Mouse (Mus musculus) neural tube, embryonic 12.5 days (tissue): ENCODE measurements at regions not wholly inside any gene's neighbourhood (a gene's known extent, or its start where the extent isn't known, plus 50 kb on each side); places are given as distances from the start of the nearest gene placed in this dataset.

Experiments
- ATAC-seq: fragments of 200-750 bp; cut with Nextera tagmentation; 2 replicates; pipeline ENCODE4 v1.8.0; 2017; ENCODE audit warnings: low read depth, mild to moderate bottlenecking, moderate TSS enrichment, moderate library complexity; ENCODE audit not compliant: low FRiP score
- H3K27ac ChIP-seq: fragments of 300-500 bp; sonication (generic); 2 replicates; pipeline ENCODE4 v1.5.1; 2016
- H3K27me3 ChIP-seq: fragments of 300-500 bp; sonication (generic); replicated peaks from 2 replicates; pipeline ENCODE4 v1.6.1; 2016; ENCODE audit warnings: mild to moderate bottlenecking
- H3K36me3 ChIP-seq: fragments of 300-500 bp; sonication (generic); 2 replicates; pipeline ENCODE4 v1.6.1; 2016; ENCODE audit warnings: mild to moderate bottlenecking
- H3K4me1 ChIP-seq: fragments of 300-500 bp; sonication (generic); 2 replicates; pipeline ENCODE4 v1.6.1; 2016
- H3K4me2 ChIP-seq: fragments of 300-500 bp; sonication (generic); replicated peaks from 2 replicates; pipeline ENCODE4 v1.6.1; 2016; ENCODE audit warnings: mild to moderate bottlenecking
- H3K4me3 ChIP-seq: fragments of 300-500 bp; sonication (generic); 2 replicates; pipeline ENCODE4 v1.5.1; 2016
- H3K9ac ChIP-seq: fragments of 300-500 bp; sonication (generic); 2 replicates; pipeline ENCODE4 v1.6.1; 2016; ENCODE audit warnings: mild to moderate bottlenecking
- H3K9me3 ChIP-seq: fragments of 300-500 bp; sonication (generic); 2 replicates; pipeline ENCODE4 v1.6.1; 2016; ENCODE audit warnings: mild to moderate bottlenecking
- WGBS: fragments of 180-500 bp; shearing (Covaris S2); methylation state at CpG from one replicate; pipeline ENCODE4 v1.1.7; 2016; 5-methylcytosine and 5-hydroxymethylcytosine counted together

GRCm38 (mm10) chr17:60018752-60019323, 1005.7 kb upstream of the Nudt12 start:
- H3K36me3 ChIP-seq = no peaks in the 10 kb centered on the region
- no peak overlapping the region for H3K4me3 ChIP-seq
- H3K27ac ChIP-seq = no peak overlapping the region
- no peaks in the 10 kb centered on the region for H3K4me1 ChIP-seq
- H3K9me3 ChIP-seq = no peaks in the 10 kb centered on the region
- H3K27me3 ChIP-seq = no peaks in the 10 kb centered on the region
- no peak overlapping the region for H3K9ac ChIP-seq
- ATAC-seq = no peak
- H3K4me2 ChIP-seq = no peak overlapping the region
- 65% methylated on average over 6 of the region's 6 CpGs for WGBS

GRCm38 (mm10) chr17:59997952-59998351, 984.8 kb upstream of the Nudt12 start:
- no peaks in the 10 kb centered on the region for H3K9me3 ChIP-seq
- H3K27ac ChIP-seq = no peak overlapping the region
- no peak overlapping the region for H3K9ac ChIP-seq
- no peak for ATAC-seq
- no peak overlapping the region for H3K4me3 ChIP-seq
- H3K4me2 ChIP-seq = no peak overlapping the region
- no peaks in the 10 kb centered on the region for H3K27me3 ChIP-seq
- H3K36me3 ChIP-seq = no peaks in the 10 kb centered on the region
- no peaks in the 10 kb centered on the region for H3K4me1 ChIP-seq
- WGBS = 76% methylated on average over 4 of the region's 4 CpGs

- H3K9me3 ChIP-seq = no peaks in the 10 kb centered on the region
- no peaks in the 10 kb centered on the region for H3K27me3 ChIP-seq
- no peak overlapping the region for H3K27ac ChIP-seq
- no peaks in the 10 kb centered on the region for H3K4me1 ChIP-seq
- no peak overlapping the region for H3K4me3 ChIP-seq
- H3K9ac ChIP-seq = no peak overlapping the region
- H3K4me2 ChIP-seq = no peak overlapping the region
- H3K36me3 ChIP-seq = no peaks in the 10 kb centered on the region
- no peak for ATAC-seq
Observed at GRCm38 (mm10) chr17:59979325-59979880, 966.2 kb upstream of the Nudt12 start.

GRCm38 (mm10) chr17:59977136-59977770, 964.1 kb upstream of the Nudt12 start:
- no peak overlapping the region for H3K4me3 ChIP-seq
- no peak for ATAC-seq
- no peak overlapping the region for H3K4me2 ChIP-seq
- H3K27ac ChIP-seq = no peak overlapping the region
- H3K36me3 ChIP-seq = no peaks in the 10 kb centered on the region
- no peak overlapping the region for H3K9ac ChIP-seq
- WGBS = 90% methylated on average over 1 of the region's 1 CpGs
- H3K4me1 ChIP-seq = no peaks in the 10 kb centered on the region
- H3K27me3 ChIP-seq = no peaks in the 10 kb centered on the region
- no peaks in the 10 kb centered on the region for H3K9me3 ChIP-seq

DNA sequence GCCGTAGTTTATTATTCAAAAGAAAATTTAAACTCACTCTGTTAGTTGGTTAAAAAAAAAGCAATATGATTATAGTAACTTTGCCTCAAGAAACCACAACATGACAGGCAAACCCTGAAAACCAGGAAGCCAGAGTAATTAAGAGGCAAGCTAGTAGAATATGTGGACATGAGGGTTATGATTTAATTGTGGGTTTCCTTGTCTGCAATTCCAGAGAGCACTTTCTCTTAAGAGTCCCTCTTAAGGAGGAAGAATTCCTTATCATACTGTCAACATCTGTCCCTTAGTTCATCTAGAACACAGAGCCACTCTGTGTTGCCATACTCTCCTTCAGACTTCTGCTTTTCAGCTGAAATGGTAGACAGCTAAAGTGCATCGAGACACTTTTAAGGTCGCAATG, 954.2 kb upstream of the Nudt12 start:
- Histone ChIP-seq H3K27me3 (no peaks in the 10 kb centered on the region), H3K9me3 (no peaks in the 10 kb centered on the region), H3K27ac (no peak overlapping the region), H3K4me3 (no peak overlapping the region), H3K4me1 (no peaks in the 10 kb centered on the region), H3K4me2 (no peak overlapping the region), H3K9ac (no peak overlapping the region), H3K36me3 (no peaks in the 10 kb centered on the region)
- no peak for ATAC-seq
- WGBS = 92% methylated on average over 3 of the region's 3 CpGs

DNA sequence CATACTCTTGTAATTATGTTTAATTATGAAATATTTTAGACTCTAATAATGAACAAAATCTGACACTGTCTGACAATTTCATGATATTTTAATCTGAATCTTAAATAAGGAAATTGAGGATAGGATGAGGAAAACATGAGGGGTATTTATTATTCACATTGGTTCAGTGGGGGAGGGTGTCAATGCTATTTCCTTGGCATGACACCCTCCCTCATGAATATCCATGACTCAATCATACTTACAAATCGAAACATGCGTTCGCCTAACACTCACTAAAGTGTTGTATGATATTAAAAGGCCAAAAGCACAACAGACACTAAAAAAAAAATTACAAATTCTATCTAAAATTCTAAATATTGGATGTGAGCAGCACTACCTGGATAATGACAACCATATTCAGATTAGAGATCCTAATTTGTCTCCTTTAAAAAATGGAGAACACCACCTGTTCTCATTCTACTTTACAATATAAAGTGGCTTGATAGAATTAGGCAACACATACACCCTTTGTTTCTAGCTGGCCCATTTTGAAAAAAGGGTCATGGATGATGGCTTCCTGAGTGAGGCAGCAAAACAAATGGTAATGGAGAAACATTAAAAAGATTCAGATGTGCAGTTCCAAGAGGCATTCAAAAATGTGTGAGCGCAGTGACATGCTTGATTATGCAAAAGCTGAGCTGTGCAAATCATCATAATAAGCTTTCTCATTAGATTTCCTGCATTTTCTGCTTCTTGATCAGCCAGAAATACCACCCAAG, 942.3 kb upstream of the Nudt12 start:
- ATAC-seq = no peak
- no peak overlapping the region for H3K4me3 ChIP-seq
- H3K27me3 ChIP-seq = no peaks in the 10 kb centered on the region
- no peaks in the 10 kb centered on the region for H3K36me3 ChIP-seq
- WGBS = 72% methylated on average over 4 of the region's 4 CpGs
- no peak overlapping the region for H3K27ac ChIP-seq
- no peak overlapping the region for H3K9ac ChIP-seq
- H3K4me2 ChIP-seq = no peak overlapping the region
- no peaks in the 10 kb centered on the region for H3K4me1 ChIP-seq
- no peaks in the 10 kb centered on the region for H3K9me3 ChIP-seq

- Histone ChIP-seq H3K4me2 (no peak overlapping the region), H3K27ac (no peak overlapping the region), H3K9ac (no peak overlapping the region), H3K4me3 (no peak overlapping the region), H3K27me3 (no peaks in the 10 kb centered on the region), H3K36me3 (no peaks in the 10 kb centered on the region), H3K4me1 (no peaks in the 10 kb centered on the region), H3K9me3 (no peaks in the 10 kb centered on the region)
- ATAC-seq = no peak
- 84% methylated on average over 1 of the region's 1 CpGs for WGBS
Observed at GRCm38 (mm10) chr17:59946433-59946832, 933.3 kb upstream of the Nudt12 start.

GRCm38 (mm10) chr17:59904395-59904794, 891.2 kb upstream of the Nudt12 start:
- Histone ChIP-seq H3K36me3 (no peaks in the 10 kb centered on the region), H3K9me3 (no peaks in the 10 kb centered on the region), H3K4me2 (no peak overlapping the region), H3K4me1 (no peaks in the 10 kb centered on the region), H3K27ac (no peak overlapping the region), H3K4me3 (no peak overlapping the region), H3K9ac (no peak overlapping the region), H3K27me3 (no peaks in the 10 kb centered on the region)
- WGBS = 89% methylated on average over 3 of the region's 3 CpGs
- no peak for ATAC-seq

- Histone ChIP-seq H3K27ac (no peak overlapping the region), H3K9ac (no peak overlapping the region), H3K4me2 (no peak overlapping the region), H3K9me3 (no peaks in the 10 kb centered on the region), H3K27me3 (no peaks in the 10 kb centered on the region), H3K36me3 (no peaks in the 10 kb centered on the region), H3K4me3 (no peak overlapping the region), H3K4me1 (no peaks in the 10 kb centered on the region)
- WGBS = 92% methylated on average over 4 of the region's 4 CpGs
- ATAC-seq = no peak
Observed at GRCm38 (mm10) chr17:59877791-59878190, 864.6 kb upstream of the Nudt12 start.

- H3K36me3 ChIP-seq = no peaks in the 10 kb centered on the region
- 42% methylated on average over 3 of the region's 3 CpGs for WGBS
- ATAC-seq = peak; percentile 56
Observed at GRCm38 (mm10) chr17:59848853-59849252, 835.7 kb upstream of the Nudt12 start.

DNA sequence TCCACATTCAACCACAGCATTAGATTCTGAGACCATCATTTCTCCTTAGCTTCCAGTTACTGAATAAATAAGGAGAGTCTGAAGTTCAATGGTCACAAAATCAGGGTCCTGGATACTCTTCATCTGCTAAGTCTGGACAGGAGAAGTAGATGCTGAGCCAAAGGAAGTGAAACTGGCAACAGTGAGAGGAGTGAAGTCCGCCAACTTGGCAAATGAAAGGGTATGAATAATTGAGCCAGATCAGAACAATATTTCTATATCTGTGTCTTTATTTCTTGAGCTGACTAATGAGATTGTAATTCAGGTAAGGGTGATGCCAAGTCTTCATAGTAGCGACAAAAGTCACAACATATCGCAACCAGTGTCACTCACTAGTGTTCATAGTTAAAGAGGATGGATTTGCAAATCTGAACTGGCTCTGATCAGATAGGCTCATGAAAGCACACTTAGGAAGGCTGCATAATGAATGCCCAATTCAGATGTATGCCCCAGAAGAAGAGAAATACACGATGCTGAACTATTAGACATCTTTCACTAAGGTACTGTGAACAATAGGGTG, 832.2 kb upstream of the Nudt12 start:
- Histone ChIP-seq H3K9ac (no peak overlapping the region), H3K4me2 (no peak overlapping the region), H3K27ac (no peak overlapping the region), H3K4me1 (no peaks in the 10 kb centered on the region), H3K27me3 (no peaks in the 10 kb centered on the region), H3K4me3 (no peak overlapping the region), H3K36me3 (no peaks in the 10 kb centered on the region), H3K9me3 (no peaks in the 10 kb centered on the region)
- 93% methylated on average over 4 of the region's 4 CpGs for WGBS
- no peak for ATAC-seq

More at GRCm38 (mm10) chr17:59848853-59849252, 835.7 kb upstream of the Nudt12 start:
- H3K4me3 ChIP-seq = no peak overlapping the region
- H3K4me1 ChIP-seq = no peaks in the 10 kb centered on the region
- H3K27me3 ChIP-seq = no peaks in the 10 kb centered on the region
- H3K9ac ChIP-seq = no peak overlapping the region
- H3K4me2 ChIP-seq = no peak overlapping the region
- no peaks in the 10 kb centered on the region for H3K9me3 ChIP-seq
- H3K27ac ChIP-seq = no peak overlapping the region

GRCm38 (mm10) chr17:59805870-59806269, 792.7 kb upstream of the Nudt12 start:
- Histone ChIP-seq H3K36me3 (no peaks in the 10 kb centered on the region), H3K9me3 (no peaks in the 10 kb centered on the region), H3K27ac (no peak overlapping the region), H3K9ac (no peak overlapping the region), H3K4me1 (no peaks in the 10 kb centered on the region), H3K4me3 (no peak overlapping the region), H3K27me3 (no peaks in the 10 kb centered on the region), H3K4me2 (no peak overlapping the region)
- no peak for ATAC-seq
- WGBS = 77% methylated on average over 3 of the region's 3 CpGs
